Mouse (Mus musculus) urinary bladder, postnatal 14 days (tissue): ENCODE measurements around the gene Cpt1a.

ENCODE experiments used
- DNase-seq: peaks from one replicate; pipeline ENCODE4 v3.0.0; 2021; ENCODE audit warnings: low spot score

Cpt1a gene

GRCm38 (mm10) chr19:3365089-3365488 is 43.0 kb downstream of the Cpt1a start:
- DNase-seq = no peak

DNA sequence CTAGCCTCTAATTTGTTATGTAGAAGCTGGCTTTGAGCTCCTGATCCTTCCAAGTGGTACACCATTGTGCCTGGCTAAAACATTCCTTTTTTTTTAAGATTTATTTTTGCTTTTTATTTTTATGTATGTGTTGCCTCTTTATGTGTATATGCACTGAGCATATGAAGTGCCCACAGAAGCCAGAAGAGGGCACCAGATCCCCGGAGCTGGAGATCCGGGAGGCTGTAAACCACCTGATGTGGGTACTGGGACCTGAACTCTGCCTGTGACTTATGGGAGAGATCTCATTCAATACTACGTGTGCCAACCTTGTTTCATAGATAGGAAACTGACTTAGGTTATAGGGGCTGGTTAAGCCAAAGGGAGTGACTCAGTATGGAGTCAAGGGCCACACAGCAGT is 46.1 kb downstream of the Cpt1a start:
- DNase-seq = no peak

DNA sequence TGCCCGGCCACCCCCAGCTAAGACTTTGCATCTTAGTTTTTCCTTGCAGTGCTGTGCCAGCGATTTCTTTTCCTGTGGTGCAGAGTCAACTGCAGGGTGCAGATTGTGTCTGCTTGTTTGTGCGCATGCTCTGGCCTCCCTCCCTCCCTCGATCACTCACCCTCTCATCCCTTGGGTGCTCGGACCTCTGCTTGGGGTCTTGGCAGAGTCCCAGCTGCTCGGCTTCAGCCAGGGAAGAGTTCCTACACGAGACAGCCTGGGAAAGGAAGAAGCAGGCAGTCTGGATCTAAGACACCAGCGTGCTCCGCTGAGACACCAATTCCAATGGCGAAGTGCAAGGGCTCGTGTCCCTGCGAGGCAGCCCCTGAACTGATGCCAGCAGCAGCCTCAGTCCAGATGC is 51.2 kb downstream of the Cpt1a start:
- no peak for DNase-seq

DNA sequence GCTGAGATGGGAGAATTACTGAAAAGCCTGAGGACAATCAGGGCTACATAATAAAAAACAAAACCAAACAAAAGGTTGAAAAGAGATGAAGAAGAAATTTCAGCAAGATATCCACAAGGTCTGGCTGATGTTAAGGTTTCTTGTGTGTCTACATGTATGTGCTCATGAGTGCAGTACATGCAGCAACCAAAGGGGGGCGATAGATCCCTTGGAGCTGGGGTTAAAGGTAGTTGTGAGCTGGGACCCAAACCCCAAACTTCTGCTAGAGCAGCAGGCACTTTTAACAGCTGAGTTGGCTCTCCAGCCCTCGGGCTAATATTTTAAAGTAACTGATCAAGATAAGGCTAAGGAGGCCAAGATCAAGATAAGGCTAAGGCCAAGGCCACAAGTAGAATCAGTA is 51.9 kb downstream of the Cpt1a start:
- DNase-seq = no peak

- DNase-seq = no peak
Observed at GRCm38 (mm10) chr19:3375945-3376495, 53.9 kb downstream of the Cpt1a start.

- peak; percentile 50 for DNase-seq
Observed at GRCm38 (mm10) chr19:3376966-3377715, 55.0 kb downstream of the Cpt1a start.

DNA sequence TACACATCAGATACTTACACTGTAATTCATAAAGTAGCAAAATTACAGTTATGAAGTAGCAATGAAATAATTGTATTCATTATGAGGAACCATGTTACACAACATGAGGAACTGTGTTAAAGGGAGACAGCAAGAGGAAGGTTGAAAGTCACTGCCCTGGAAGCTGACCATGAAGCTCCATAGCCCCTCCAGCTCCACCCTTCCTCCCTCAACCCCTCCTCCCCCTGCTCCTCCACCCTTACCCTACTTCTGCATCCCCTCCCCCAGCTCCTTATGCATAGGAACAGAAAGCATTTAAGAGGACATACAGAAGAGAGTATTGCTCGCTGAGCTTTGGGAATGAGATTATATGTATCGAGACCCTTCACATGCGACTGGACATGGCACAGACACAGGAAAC is 56.5 kb downstream of the Cpt1a start:
- DNase-seq = no peak

DNA sequence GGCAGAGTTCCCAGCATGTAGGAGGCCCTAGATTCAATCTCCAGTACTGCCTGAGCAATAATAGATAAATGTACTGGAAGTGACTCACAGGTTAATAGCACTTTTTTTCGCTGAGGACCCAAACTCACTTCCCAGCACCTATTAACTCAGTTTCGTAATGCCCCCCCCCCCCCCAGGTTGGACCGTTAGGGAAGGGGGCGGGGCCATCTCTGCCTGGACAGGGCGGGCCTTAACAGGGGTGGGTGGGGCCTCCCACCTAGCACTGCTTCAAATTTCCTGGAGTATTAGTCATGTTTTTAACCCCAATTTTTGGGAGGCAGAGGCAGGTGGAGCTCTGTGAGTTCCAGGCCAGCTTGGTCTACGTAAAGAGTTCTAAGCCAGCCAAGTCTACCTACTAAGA is 65.9 kb downstream of the Cpt1a start:
- no peak for DNase-seq

DNA sequence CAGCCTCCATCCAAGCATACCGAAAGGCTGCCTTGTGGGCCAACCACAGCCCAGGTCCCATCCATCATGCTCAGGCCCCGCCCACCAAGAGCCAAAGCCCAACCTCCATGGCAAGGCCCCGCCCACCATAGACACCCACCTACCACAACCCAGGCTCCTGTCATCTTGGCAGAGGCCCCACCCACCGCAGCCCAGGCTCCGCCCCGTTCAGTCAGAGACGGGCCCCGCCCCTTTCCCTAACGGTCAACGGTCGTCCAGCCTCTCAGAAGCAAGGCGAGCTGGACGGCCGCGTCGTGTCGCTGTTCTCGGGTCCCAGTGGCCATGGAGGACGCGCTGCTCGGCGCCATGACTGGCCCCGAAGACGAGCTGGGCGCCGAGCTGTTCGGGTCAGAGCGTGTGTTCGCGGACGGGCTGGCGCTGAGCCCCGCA is 66.5 kb downstream of the Cpt1a start, which contains the start of gene Tesmin:
Gene Tesmin (plus strand): TSS at position 229 of the 429 bp plus-strand sequence.
- peak; percentile 87 for DNase-seq

- peak; percentile 92 for DNase-seq
Observed at GRCm38 (mm10) chr19:3389089-3389488, 67.0 kb downstream of the Cpt1a start.

- DNase-seq = no peak
Observed at GRCm38 (mm10) chr19:3392384-3392783, 70.2 kb downstream of the Cpt1a start.

GRCm38 (mm10) chr19:3394216-3394615 is 72.1 kb downstream of the Cpt1a start:
- no peak for DNase-seq

DNA sequence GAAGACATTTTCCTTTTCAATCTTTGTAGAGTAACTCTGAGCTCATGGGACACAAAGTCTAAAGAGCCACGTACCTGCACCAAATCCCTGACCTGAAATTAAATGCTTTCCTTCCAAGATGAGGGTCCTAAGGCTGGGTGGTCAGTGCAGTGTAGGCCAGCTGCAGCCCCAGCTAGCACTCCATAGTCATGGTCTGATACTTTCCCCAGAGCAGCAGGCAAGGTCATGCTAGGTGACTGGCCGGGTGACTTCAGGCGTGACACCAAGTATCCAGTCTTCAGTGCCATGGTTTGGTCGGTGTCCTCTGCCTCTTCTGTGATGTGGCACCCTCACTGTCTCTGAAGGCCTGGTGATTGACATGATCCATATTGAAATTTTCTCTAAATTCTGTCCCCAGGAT is 77.9 kb downstream of the Cpt1a start:
- DNase-seq = no peak

DNA sequence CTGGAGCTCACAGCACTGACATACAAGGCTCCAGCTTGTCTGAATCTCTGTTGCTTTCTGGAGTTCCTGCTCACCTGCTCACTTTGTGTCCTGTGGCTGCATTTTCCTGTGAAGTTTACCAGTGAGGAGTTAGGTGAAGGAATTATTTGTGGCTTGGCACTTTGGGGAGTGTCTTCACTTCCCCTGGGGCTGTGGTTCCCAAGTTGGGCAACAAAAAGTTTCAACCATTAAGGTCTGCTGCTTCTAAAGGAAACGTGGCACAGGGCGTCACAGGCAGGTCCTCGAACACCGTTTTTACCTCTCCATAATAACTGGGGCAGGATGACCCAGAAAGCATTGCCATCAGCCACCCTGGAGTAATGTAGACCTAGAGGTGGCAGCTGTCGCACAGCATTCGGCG is 79.4 kb downstream of the Cpt1a start:
- DNase-seq = no peak

DNA sequence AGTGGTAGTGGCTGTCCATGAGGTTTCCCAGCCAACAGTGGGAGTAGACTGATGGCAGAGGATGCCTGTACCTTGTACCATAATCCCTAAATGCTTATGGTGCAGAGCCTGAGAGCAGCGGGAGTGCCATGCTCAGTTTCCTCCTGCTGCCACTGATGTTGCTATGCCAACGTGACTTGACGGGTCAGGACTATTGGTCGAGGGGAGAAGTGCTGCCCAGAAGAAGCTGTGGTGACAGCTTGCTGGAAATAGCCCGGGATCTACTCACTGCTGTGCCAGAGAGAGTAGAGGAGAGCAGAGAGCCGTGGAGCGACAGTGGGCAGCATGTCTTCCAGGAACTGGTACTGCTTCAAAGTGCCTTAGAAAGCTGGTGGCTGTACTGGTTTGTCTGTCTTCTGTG is 79.8 kb downstream of the Cpt1a start:
- no peak for DNase-seq

DNA sequence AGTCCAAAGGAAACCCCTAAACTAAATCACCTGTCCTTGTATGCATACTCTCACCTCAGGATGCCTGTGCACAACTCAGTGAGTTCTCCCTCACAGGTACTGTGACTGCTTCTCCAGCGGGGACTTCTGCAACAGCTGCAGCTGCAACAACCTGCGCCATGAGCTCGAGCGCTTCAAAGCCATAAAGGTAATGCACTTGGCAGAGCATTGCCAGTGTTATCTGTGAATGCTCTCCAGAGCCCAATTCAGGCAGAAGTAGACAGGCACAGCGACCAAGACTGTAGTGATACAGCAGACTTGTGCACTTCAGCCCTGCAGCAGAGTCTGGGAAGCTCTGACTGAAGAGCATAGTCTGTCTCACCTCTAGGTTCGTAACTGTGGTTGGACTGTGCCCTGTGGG is 80.3 kb downstream of the Cpt1a start:
- no peak for DNase-seq

GRCm38 (mm10) chr19:3404030-3404429 is 81.9 kb downstream of the Cpt1a start:
- no peak for DNase-seq

- no peak for DNase-seq
Observed at GRCm38 (mm10) chr19:3405531-3406281, 83.6 kb downstream of the Cpt1a start.

DNA sequence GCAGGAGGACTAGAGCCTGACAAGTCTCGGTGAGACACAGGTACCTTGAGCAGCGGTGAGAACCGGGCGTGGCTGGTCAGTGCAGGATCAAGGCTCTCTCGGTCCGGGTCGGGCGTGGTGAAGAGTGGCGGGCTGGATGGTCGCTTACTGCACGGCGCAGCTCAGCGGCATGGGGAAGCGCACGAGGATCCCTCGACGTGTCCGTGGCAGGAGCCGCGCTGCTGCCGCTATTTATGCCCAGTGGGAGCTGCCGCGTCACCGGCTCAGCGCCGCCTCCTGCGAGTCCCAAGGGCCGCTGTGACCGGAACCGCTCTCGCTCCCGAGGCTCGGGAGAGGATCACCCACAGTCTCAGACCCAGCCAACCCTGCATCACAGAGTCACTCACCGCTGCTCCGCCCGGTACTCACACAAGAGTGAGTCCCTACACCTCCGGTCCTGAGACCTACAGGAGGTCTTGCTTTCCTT is 92.2 kb downstream of the Cpt1a start, which contains the start of gene Gal:
Gene Gal (minus strand): TSS at position 277 of the 466 bp plus-strand sequence.
- peak; percentile 10 for DNase-seq

DNA sequence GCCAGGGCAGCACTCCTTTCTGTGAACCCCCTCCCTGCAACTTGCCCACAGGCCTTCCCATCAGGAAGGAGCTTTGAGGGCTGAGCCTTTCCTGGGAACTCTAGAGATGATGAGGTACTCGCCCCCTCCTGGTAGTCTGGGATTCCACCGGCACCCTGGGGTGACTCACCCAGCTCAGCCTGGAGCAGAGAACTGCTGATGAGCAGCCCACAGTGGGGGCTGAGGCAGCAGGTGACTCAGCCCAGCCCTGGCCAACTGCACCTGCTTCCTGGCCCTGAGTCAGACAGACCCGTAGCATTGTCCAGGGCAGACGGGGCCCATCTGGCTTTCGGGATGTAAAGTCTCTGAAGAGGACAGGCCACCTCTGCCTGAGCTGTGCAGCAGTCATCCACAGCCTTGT is 97.1 kb downstream of the Cpt1a start:
- peak; percentile 22 for DNase-seq

- DNase-seq = no peak
Observed at GRCm38 (mm10) chr19:3422488-3422887, 100.4 kb downstream of the Cpt1a start.

GRCm38 (mm10) chr19:3422981-3423380 is 100.8 kb downstream of the Cpt1a start:
- DNase-seq = no peak

GRCm38 (mm10) chr19:3424214-3424613 is 102.1 kb downstream of the Cpt1a start:
- no peak for DNase-seq
